Mouse (Mus musculus): ENCODE results near the gene Slc37a3.
"Not testable (repeated sequence)": the region's sequence is repeated elsewhere in the genome, so short reads cannot be mapped to it uniquely, and the experiment has no call there.

The Slc37a3 gene

GRCm38 (mm10) chr6:39377311-39377827 lies at the start of gene Slc37a3:
TSS of gene Slc37a3 (minus strand) at chr6:39377675.
- peak; percentile 95 for DNase-seq

- DNase-seq = no peak
Measured at GRCm38 (mm10) chr6:39426725-39427124, 49.2 kb upstream of the Slc37a3 start.

GRCm38 (mm10) chr6:39425181-39425580 lies 47.7 kb upstream of the Slc37a3 start:
- DNase-seq = no peak

- DNase-seq = no peak
Measured at GRCm38 (mm10) chr6:39423686-39424085, 46.2 kb upstream of the Slc37a3 start.

GRCm38 (mm10) chr6:39423130-39423551 lies 45.7 kb upstream of the Slc37a3 start:
- no peak for DNase-seq

- no peak for DNase-seq
Measured at GRCm38 (mm10) chr6:39420867-39421266, 43.4 kb upstream of the Slc37a3 start.

- DNase-seq = peak; percentile 86
Measured at GRCm38 (mm10) chr6:39419851-39420721, 42.6 kb upstream of the Slc37a3 start, which contains the start of gene Mkrn1. TSS of gene Mkrn1 (minus strand) at chr6:39420462.

- DNase-seq = no peak
Measured at GRCm38 (mm10) chr6:39419386-39419850, 41.9 kb upstream of the Slc37a3 start.

GRCm38 (mm10) chr6:39416654-39417053 lies 39.2 kb upstream of the Slc37a3 start:
- DNase-seq = not testable (repeated sequence)

GRCm38 (mm10) chr6:39415762-39416161 lies 38.3 kb upstream of the Slc37a3 start:
- peak; percentile 84 for DNase-seq

- DNase-seq = no peak
Measured at GRCm38 (mm10) chr6:39414106-39414505, 36.6 kb upstream of the Slc37a3 start.

GRCm38 (mm10) chr6:39406480-39406879 lies 29.0 kb upstream of the Slc37a3 start:
- no peak for DNase-seq

- no peak for DNase-seq
Measured at GRCm38 (mm10) chr6:39403136-39403535, 25.7 kb upstream of the Slc37a3 start.

GRCm38 (mm10) chr6:39400343-39400742 lies 22.9 kb upstream of the Slc37a3 start:
- DNase-seq = no peak

GRCm38 (mm10) chr6:39398342-39398741 lies 20.9 kb upstream of the Slc37a3 start:
- DNase-seq = no peak

- no peak for DNase-seq
Measured at GRCm38 (mm10) chr6:39397046-39397445, 19.6 kb upstream of the Slc37a3 start.

GRCm38 (mm10) chr6:39395916-39396315 lies 18.4 kb upstream of the Slc37a3 start:
- no peak for DNase-seq

- DNase-seq = no peak
Measured at GRCm38 (mm10) chr6:39395471-39395870, 18.0 kb upstream of the Slc37a3 start.

GRCm38 (mm10) chr6:39389988-39390387 lies 12.5 kb upstream of the Slc37a3 start:
- no peak for DNase-seq

GRCm38 (mm10) chr6:39381125-39381880 lies 3.8 kb upstream of the Slc37a3 start, which contains the start of gene Rab19:
TSS of gene Rab19 (plus strand) at chr6:39381175.
- DNase-seq = peak; percentile 49

GRCm38 (mm10) chr6:39380276-39380675 lies 2.8 kb upstream of the Slc37a3 start:
- no peak for DNase-seq

- DNase-seq = peak; percentile 81
Measured at GRCm38 (mm10) chr6:39379749-39380148, 2.3 kb upstream of the Slc37a3 start.

- DNase-seq = peak; percentile 77
Measured at GRCm38 (mm10) chr6:39379224-39379623, 1.7 kb upstream of the Slc37a3 start.

Data from thymus, postnatal 14 days (tissue).